Mouse (Mus musculus): ENCODE results near the gene Sgsm3.
"Not testable (repeated sequence)": the region's sequence is repeated elsewhere in the genome, so short reads cannot be mapped to it uniquely, and the experiment has no call there.

Sgsm3 gene

DNA sequence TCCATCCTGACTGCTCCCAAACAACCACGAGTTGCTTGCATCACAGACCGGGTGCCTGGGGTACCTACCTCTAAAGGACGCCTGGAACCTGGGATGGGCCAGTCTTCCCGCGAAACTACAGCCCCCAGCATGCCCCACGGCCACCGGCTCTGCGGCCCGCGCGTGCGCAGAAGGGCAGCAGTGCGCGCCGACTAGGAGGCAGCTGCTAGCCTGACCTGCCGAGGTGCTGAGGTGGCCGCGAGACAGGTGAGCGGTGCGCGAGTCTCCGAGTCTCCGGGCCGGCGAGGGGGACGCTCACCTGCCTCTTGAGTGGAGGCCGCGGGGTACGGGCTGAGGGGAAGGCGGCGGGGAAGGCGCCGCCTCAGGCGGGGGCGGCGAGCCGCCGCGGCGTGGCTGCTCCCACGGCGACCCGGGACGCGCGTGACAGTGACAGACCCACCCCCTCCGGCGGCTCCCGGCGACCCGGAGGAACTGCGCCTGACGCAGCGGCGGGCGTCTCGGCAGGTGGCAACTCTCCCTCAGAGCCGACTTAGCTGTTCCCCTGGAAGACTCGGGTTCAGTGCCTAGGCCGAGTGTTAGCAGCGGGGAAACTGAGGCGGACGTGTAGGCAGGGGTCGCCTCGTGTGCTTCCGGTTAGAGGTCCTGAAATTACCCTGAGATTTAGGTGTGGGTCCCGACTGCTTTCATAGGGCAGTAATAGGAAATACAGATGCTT is at the start of gene Sgsm3:
Gene Sgsm3, plus strand, starts transcription at position 146 of the 715 bp plus-strand sequence.
- peak; percentile 86 for DNase-seq

DNA sequence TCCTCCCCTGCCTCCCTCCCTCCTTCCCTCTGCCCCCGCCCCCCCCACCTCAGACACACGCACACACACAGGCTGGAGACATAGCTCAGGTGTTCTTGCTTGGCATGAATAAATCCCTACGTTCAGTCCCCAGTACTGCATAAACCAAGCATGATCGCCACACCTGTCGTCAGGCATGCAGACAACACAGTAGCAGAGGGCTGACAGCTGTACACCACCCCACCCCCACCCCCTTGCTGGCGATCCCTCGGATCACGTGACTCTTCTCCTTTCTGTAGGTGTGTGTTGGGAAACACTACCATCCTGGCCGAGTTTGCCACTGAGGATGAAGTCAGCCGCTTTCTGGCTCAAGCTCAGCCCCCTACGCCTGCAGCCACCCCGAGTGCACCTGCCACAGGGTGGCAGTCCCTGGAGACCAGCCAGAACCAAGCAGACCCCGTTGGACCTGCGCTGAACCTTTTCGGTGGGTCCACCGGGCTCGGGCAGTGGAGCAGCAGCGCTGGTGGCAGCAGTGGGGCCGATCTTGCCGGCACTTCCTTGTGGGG is 48.7 kb upstream of the Sgsm3 start:
- DNase-seq: no peak

- DNase-seq: no peak
Measured at GRCm38 (mm10) chr15:80930048-80930571, 47.5 kb upstream of the Sgsm3 start.

GRCm38 (mm10) chr15:80930676-80931320 is 46.8 kb upstream of the Sgsm3 start:
- not testable (repeated sequence) for DNase-seq

DNA sequence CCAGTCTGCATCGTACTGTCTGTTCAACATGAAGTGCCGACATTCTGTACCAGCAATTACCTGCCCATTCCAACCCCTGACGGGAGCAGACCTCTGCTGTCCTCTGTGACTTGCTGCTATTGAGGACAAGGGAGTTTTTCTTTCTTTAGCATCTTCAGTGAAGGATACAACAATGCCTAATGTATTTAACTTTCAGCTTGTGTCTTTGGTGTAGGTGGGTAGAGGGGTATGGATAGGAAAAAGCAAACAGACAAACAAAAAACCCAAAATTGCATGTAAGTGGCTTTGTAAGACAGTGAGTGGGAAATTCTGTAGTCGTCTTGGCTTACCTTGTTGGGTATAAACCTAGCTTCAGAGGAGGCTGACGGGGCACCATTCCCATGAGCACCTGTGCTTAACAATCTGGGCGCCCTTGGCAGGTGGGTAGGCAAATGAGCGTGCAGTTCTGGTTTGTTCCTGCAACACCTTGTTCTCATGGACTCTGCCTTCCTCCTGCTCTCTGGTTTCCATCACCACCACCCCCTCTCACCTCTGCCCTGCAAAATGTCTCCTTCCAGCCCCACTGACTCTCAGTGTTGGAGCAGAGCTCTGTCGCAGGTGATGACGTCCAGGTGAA is 46.1 kb upstream of the Sgsm3 start:
- no peak for DNase-seq

DNA sequence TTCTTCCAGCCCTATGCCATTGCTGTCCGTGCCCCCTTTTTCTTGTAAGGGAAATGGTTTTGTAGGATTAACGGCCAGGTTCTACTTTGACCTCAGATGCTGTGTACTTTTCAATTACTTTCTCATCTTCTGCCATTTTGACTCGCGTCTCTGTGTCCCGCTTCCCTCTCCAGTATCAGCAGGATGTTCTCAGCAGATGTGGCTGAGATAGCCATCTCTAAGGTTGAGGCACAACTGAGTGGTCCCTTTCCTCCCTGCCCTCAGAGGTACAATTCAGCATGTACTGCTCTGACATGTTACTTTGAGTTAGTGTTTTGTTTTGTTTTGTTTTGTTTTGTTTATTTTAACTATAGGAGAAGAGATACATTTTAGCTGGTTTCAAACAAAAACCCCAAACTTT is 42.7 kb upstream of the Sgsm3 start:
- no peak for DNase-seq

DNA sequence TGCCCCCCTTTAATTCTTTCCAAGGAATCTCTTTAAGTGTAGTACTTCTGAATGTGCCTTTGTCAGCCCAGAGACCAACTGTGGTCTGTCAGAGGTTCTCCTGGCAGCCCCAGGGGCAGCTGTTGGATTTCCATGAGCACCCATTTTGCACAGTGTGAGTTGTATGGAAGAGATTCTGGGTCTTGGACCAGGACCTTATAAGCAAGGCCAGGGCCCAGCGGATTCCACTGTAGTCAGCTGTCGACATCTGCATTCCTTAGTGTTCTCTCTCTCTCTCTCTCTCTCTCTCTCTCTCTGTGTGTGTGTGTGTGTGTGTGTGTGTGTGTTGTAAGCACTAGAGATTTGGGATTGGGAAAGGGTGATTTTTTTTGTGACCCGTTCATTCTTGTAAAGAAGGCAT is 40.9 kb upstream of the Sgsm3 start:
- no peak for DNase-seq

DNA sequence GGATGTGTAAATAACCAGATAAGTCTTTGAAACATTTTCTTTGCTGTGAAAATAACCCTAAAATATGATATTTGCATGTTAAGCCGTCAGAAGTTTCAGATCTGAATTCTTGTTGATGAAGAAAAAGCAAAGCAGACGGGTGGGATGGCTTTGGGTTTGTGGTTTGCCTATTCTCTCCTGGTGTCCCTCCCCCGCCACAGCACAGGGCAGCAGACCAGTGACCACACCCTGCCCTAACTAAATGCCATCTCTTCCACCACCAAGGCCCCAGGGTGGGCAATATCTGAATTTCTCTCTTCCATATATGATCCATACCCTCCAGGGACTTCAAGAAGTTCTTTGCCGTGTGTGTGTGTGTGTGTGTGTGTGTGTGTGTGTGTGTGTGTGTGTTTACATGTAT is 39.0 kb upstream of the Sgsm3 start:
- DNase-seq: no peak

- DNase-seq: no peak
Measured at GRCm38 (mm10) chr15:80939401-80939800, 38.2 kb upstream of the Sgsm3 start.

GRCm38 (mm10) chr15:80941468-80942040 is 36.0 kb upstream of the Sgsm3 start:
- no peak for DNase-seq

DNA sequence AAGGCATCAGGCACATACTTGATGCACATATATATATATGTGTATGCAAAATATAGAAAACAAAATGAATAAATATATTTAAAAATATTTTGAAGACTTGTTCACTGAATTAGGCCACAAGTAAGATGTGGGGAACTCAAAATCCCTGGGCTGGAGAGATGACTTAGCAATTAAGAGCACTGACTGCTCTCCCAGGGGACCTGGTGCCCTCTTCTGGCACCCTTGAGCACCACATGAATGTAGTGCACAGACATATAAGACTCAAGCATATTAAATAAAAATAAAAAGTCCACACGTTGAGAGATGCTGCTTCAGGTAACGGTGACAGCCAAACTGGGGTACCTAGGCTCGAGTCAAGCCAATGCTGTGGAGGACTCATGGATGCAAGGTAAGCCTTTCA is 31.7 kb upstream of the Sgsm3 start:
- peak; percentile 20 for DNase-seq

DNA sequence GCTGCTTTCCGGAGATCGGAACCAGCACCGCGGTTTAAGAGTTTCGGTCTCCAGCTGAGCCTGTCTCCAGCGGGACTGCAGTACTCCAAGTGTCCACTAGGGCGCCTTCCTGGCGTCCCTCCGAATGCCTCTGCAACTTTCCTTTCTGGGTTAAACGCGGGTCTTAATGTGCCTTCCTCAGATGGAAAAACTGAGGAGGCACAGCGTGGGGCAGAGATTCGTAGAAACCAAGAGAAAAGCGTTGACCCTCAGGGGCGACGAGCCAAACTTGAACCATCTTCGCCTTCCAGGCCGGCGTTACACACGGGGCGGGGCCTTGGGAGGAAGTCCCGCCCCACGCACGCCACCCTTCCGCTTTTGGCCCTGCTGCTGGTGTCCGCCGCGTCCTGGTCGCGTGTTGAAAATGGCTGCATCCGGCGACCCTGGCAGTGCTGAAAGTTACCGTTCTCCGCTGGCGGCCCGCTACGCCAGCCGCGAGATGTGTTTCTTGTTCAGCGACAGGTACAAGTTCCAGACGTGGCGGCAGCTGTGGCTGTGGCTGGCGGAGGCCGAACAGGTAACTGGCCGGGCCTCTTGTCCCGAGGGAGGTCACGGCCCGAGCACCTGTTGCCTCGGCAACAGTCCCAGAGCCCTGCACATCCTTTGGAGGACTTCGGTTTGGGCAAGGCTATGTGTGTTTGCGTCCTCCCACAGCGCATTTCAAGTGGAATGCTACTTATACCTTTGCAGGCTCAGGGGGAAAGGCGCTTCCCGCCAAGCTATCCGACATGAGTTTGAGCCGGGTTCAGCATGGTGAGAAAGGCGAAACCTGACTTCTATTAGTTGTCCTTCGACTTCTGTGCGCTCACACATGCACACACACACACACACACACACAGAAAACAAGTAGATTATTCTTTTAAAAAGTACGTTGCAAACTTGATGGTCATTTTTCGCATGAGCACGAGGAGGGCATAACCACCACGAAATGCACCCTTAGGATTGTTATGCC is 29.1 kb upstream of the Sgsm3 start, which contains the start of gene Adsl:
Gene Adsl, plus strand, starts transcription at position 346 of the 991 bp plus-strand sequence.
- DNase-seq: peak; percentile 82

DNA sequence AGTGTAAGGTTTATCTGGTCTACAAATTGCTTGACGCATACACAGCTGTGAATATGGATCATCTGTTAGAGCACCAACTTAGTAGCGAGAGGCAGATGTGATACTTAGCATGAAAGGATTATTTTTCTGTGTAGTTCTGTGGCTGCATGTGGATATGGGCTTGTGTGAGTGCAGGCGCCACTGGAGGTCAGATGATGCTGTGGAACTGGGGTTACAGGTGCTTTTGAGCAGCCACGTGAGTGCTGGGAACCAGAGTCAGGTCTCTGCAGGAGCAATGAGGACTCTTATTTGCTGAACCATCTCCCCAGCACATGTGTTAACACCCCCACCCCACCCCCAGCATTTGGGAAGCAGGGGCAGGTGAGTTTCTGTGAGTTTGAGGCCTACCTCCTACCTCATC is 28.1 kb upstream of the Sgsm3 start:
- no peak for DNase-seq

DNA sequence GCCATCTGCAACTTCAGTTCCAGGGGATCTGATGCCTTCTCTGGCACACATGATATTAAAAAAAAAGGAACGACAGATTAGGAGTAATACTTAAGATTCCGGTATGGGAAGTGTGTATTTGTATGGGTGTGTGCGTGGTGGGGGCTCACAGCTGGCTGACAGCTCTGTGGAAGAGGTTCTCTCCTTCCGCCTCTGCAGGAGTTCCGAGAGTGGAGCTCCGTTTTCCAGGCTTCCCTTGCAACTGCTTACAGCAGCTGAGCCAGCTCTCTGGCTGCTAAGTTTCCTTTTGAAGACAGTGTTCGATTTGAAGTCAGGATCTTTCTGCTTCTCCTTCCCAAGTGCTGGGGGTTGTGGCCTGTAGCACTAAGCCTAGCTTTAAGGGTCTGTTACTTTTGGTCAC is 27.5 kb upstream of the Sgsm3 start:
- DNase-seq: no peak

- no peak for DNase-seq
Measured at GRCm38 (mm10) chr15:80953971-80954370, 23.6 kb upstream of the Sgsm3 start.

DNA sequence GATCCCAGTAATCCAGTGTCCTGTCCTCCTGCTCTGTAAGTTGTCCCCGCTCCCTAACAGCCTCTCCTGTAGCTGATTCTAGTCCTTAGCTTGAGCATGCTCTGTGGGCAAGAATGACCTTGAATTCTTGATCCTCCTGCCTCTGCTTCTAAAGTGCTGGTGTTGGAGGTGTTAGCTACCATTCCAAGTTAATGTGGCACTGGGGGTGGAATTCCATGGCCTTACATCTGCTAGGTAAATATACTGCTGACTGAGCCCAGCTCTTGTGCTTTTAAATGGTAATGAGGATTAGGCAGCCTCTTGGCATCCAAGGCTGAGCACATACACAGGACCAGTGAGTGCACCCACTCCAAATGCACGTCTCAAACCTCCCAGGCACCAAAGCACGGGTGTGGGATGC is 22.7 kb upstream of the Sgsm3 start:
- DNase-seq: no peak

DNA sequence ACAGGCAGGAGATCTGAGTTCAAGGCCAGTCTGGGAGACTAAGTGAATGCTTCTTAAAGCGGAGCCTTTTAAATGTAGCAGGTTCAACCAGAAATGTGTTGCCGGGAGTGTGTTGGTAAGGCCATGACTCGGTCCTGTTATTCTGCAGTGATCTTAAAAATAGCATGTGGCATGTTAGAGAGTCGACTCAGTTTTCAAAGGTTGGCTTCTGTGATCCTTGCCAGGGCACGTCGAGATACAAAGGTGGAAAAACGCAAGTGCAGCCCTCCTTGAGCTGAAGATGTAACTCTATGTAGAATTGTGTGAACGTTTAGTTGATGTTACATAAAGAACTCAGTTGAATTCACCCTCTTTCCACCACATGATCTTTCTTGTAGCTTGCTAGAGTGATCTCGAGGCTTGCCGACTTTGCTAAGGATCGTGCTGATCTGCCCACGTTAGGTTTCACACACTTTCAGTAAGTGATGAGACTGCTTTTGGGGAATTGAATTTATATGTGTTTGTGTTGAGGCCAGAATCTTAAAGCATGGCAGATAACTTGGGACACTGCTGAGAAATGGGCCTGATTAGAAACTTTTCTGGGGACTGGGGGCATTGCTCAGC is 21.6 kb upstream of the Sgsm3 start:
- DNase-seq: no peak

- DNase-seq: no peak
Measured at GRCm38 (mm10) chr15:80969371-80969770, 8.2 kb upstream of the Sgsm3 start.

GRCm38 (mm10) chr15:80974311-80974710 is 3.3 kb upstream of the Sgsm3 start:
- DNase-seq: no peak

DNA sequence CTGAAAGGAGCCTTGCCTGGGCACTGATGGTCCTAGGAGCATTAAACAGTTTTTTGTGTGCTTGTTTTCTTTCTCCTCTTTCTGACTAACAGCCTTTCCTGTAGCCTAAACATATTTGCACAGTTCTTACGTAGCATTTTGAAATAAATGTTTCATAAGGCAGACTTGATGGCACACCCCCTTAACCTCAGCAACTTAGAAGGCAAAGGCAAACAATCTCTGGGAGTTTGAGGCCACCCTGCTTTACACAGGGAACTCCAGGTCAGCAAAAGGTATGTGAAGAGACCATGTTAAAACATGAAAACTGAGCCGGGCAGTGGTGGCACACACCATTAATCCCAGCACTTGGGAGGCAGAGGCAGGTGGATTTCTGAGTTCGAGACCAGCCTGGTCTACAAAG is 1.9 kb upstream of the Sgsm3 start:
- no peak for DNase-seq

- no peak for DNase-seq
Measured at GRCm38 (mm10) chr15:80979611-80980010, 2.0 kb downstream of the Sgsm3 start.

DNA sequence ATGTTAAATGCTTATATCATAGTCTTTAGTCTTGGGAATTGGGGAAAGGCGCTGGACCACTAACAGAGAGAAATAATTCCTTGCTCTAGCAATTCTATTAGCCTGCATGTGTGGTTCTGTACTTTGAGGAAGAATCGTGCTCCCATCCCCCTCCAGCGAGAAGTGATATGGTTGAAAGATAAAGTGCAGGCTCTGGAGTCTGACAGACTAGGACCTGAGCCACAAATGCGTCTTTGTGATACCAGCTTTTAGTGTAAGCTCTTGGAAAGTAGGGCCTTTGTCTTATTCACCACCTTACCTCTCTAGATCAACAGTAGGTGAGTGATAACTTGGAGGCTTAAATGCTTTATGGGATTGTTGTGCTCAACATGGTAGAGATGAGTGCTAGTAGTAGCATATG is 3.6 kb downstream of the Sgsm3 start:
- DNase-seq: no peak

Data from kidney, adult 11 months (tissue).